In genomic region chr16:24766051-24766450, GRCm38 (mm10) we compare ENCODE assay signal across 24 mouse cellular contexts.
A peak's percentile ranks its signal among the peaks of the same experiment; 100 is the strongest.
DNase-seq lines count a peak whose midpoint lies in the region; ATAC-seq and TF ChIP-seq lines count a peak whose summit lies in the region.
"Had no signal": no experiment of that assay in that cellular context is flagged by ENCODE, and none has a peak within 500 bp of the region (broad histone marks: within the 10 kb centered on the region; RNA-seq: fewer than 3 reads in every experiment).

No protein-coding gene starts in this region.

- no peaks in the 10 kb centered on the region for H3K9me3 ChIP-seq in kidney, embryonic 15.5 days (replicated peaks)
- H3K9me3 ChIP-seq: embryonic facial prominence, embryonic 10.5 days; intestine, embryonic 15.5 days; neural tube, embryonic 12.5 days had no signal

- POLR2A ChIA-PET in Patski (lab: Charles Lee) = interaction anchor here (0.6 kb wide), 1 partner anchor 145 kb away, joined by 3 read pairs; no protein-coding TSS in a partner anchor

- CTCF ChIA-PET in Patski (lab: Charles Lee) = interaction anchor here (1.4 kb wide), 1 partner anchor 10 kb away, joined by 3 read pairs; no protein-coding TSS in a partner anchor

- in situ Hi-C loops in Patski (cut with MboI; ENCODE audit: low pct_unique_long_range_greater_than_20kb) = no loop called here

- no peak overlapping the region for H3K4me2 ChIP-seq in kidney, embryonic 15.5 days
- H3K4me2 ChIP-seq: heart, embryonic 11.5 days; hindbrain, embryonic 14.5 days; intestine, embryonic 15.5 days; midbrain, embryonic 11.5 days; neural tube, embryonic 12.5 days had no signal

- H3K27me3 ChIP-seq in kidney, embryonic 15.5 days = no peaks in the 10 kb centered on the region
- H3K27me3 ChIP-seq in Patski = no peaks in the 10 kb centered on the region
- H3K27me3 ChIP-seq: intestine, embryonic 15.5 days; neural tube, embryonic 12.5 days had no signal

- H3K36me3 ChIP-seq in kidney, embryonic 15.5 days = peaks cover 11% of the 10 kb centered on the region
- H3K36me3 ChIP-seq: neural tube, embryonic 12.5 days had no signal

- no peaks in the 10 kb centered on the region for H3K4me1 ChIP-seq in kidney, embryonic 15.5 days
- H3K4me1 ChIP-seq: embryonic facial prominence, embryonic 10.5 days; intestine, embryonic 15.5 days; neural tube, embryonic 12.5 days had no signal

- H3K27ac ChIP-seq in kidney, embryonic 15.5 days = no peak overlapping the region
- H3K27ac ChIP-seq: embryonic facial prominence, embryonic 10.5 days; hindbrain, embryonic 14.5 days; intestine, embryonic 15.5 days; macrophage; neural tube, embryonic 12.5 days had no signal

- peak; percentile 86 for DNase-seq in adrenal gland, adult (ENCODE audit: inconsistent age in 2 of 2, low spot score in 1 of 2)
- DNase-seq in adrenal gland, postnatal 4 days (ENCODE audit: low spot score in 2 of 2) = no peak
- peak; percentile 9 for DNase-seq in kidney, adult 9 months
- peak; percentile 80 for DNase-seq in Patski (ENCODE audit: low read depth, low spot score)
- peak; percentile 21 for DNase-seq in brain, adult 2 months (ENCODE audit: low read depth, low spot score)
- DNase-seq in left cerebral cortex, adult 8-10 months (ENCODE audit: low spot score in 2 of 2) = no peak
- no peak for DNase-seq in thymus, adult 18-20 months
- DNase-seq: forebrain, postnatal 0 days; gastrocnemius, postnatal 25 days; heart, postnatal 14 days; kidney, postnatal 14 days; liver; liver, postnatal 0 days; right cerebral cortex, postnatal 25 days; thymus, postnatal 4 days had no signal

- ATAC-seq in kidney, embryonic 15.5 days (replicated peaks; ENCODE audit: low FRiP score) = no peak
- peak; percentile 89 for ATAC-seq in Patski
- ATAC-seq: forebrain, postnatal 0 days; intestine, embryonic 15.5 days; liver, postnatal 0 days had no signal

- no peak for TF ChIP-seq CTCF in Patski (IDR thresholded peaks at IDR 0.05)

- H3K9ac ChIP-seq in kidney, embryonic 15.5 days = no peak overlapping the region
- H3K9ac ChIP-seq: forebrain, postnatal 0 days; hindbrain, embryonic 14.5 days; intestine, embryonic 15.5 days; liver, postnatal 0 days; neural tube, embryonic 12.5 days had no signal

- WGBS in kidney, embryonic 15.5 days = 82% methylated on average over 3 of the region's 3 CpGs

- H3K4me3 ChIP-seq in kidney, embryonic 15.5 days (replicated peaks) = no peak overlapping the region
- H3K4me3 ChIP-seq: embryonic facial prominence, embryonic 10.5 days; erythroblast, embryonic 14.5 days; intestine, embryonic 15.5 days; neural tube, embryonic 12.5 days had no signal

Comparison
In these comparisons a context has a peak if more than half of its experiments do, and no peak if none do; other contexts are left out.
1. DNase-seq: peak in adrenal gland, adult (2 of 2), kidney, adult 9 months (single experiment), Patski (single experiment) and brain, adult 2 months (single experiment); none in adrenal gland, postnatal 4 days (0 of 2), left cerebral cortex, adult 8-10 months (0 of 2) and thymus, adult 18-20 months (0 of 2).